Mouse (Mus musculus) myocyte (in vitro differentiated cells): ENCODE results near the gene Abhd12b. TPM values are rescaled to one million over a fixed set of nuclear protein-coding genes. Genes with fewer than 3 reads are reported as not detected.
"Not testable (repeated sequence)": the region's sequence is repeated elsewhere in the genome, so short reads cannot be mapped to it uniquely, and the experiment has no call there.

Experiments
- H3K27me3 ChIP-seq: one replicate; pipeline ENCODE4 v1.6.1; 2011; ENCODE audit not compliant: control insufficient read depth, insufficient read depth, insufficient read length
- H3K36me3 ChIP-seq: one replicate; pipeline ENCODE4 v1.6.1; 2011; ENCODE audit not compliant: control insufficient read depth, insufficient read depth
- H3K4me2 ChIP-seq: one replicate; pipeline ENCODE4 v1.6.1; 2011; ENCODE audit warnings: low read depth, control low read depth
- H3K4me3 ChIP-seq: one replicate; pipeline ENCODE4 v1.5.1; 2011; ENCODE audit warnings: mild to moderate bottlenecking, control low read depth, moderate library complexity
- H3K79me2 ChIP-seq: one replicate; pipeline ENCODE4 v1.6.1; 2011; ENCODE audit not compliant: control insufficient read depth, insufficient read depth
- H3ac ChIP-seq: one replicate; pipeline ENCODE4 v1.6.1; 2011; ENCODE audit not compliant: control insufficient read depth, insufficient read length
- CEBPB ChIP-seq: IDR thresholded peaks from 2 replicates; pipeline ENCODE4 v1.6.1; 2011; ENCODE audit warnings: mild to moderate bottlenecking, moderate library complexity; ENCODE audit not compliant: poor library complexity, insufficient read depth, severe bottlenecking
- E2F4 ChIP-seq: IDR thresholded peaks from one replicate; pipeline ENCODE4 v1.6.1; 2011; ENCODE audit warnings: mild to moderate bottlenecking, control low read depth, moderate library complexity; ENCODE audit not compliant: insufficient read depth
- MAX ChIP-seq: IDR thresholded peaks from one replicate; pipeline ENCODE4 v1.6.1; 2011; ENCODE audit warnings: low read depth, mild to moderate bottlenecking, control low read depth
- MYOD1 ChIP-seq, 3 experiments: IDR thresholded peaks; one replicate each; pipeline ENCODE4 v1.6.1; 2011; ENCODE audit warnings: control low read depth in 2 of 3, low read depth in 2 of 3, mild to moderate bottlenecking in 2 of 3, moderate library complexity in 1 of 3; ENCODE audit not compliant: insufficient read length in 2 of 3, control insufficient read depth in 1 of 3
- MYOG ChIP-seq, 3 experiments: IDR thresholded peaks; one replicate each; pipeline ENCODE4 v1.6.1; 2011; ENCODE audit warnings: control low read depth in 2 of 3, low read depth in 2 of 3, mild to moderate bottlenecking in 2 of 3; ENCODE audit not compliant: insufficient read length in 2 of 3, control insufficient read depth in 1 of 3, insufficient read depth in 1 of 3
- POLR2A ChIP-seq: IDR thresholded peaks from one replicate; pipeline ENCODE4 v1.6.1; 2011; ENCODE audit warnings: low read depth, mild to moderate bottlenecking, control low read depth, moderate library complexity; ENCODE audit not compliant: insufficient read length
- POLR2AphosphoS2 ChIP-seq: IDR thresholded peaks from one replicate; pipeline ENCODE4 v1.6.1; 2011; ENCODE audit warnings: low read depth, control low read depth; ENCODE audit not compliant: insufficient read length
- REST ChIP-seq: IDR thresholded peaks from one replicate; pipeline ENCODE4 v1.6.1; 2011; ENCODE audit warnings: mild to moderate bottlenecking, control low read depth, moderate library complexity; ENCODE audit not compliant: insufficient read depth, insufficient read length
- TCF12 ChIP-seq: IDR thresholded peaks from one replicate; pipeline ENCODE4 v1.6.1; 2011; ENCODE audit warnings: mild to moderate bottlenecking, control low read depth; ENCODE audit not compliant: poor library complexity, insufficient read depth, severe bottlenecking
- TCF3 ChIP-seq: IDR thresholded peaks from one replicate; pipeline ENCODE4 v1.6.1; 2011; ENCODE audit warnings: low read depth, control low read depth; ENCODE audit not compliant: insufficient read length
- USF1 ChIP-seq: IDR thresholded peaks from one replicate; pipeline ENCODE4 v1.6.1; 2011; ENCODE audit warnings: low read depth, mild to moderate bottlenecking, control low read depth, moderate library complexity
- polyA plus RNA-seq: library from polyadenylated mRNA; unstranded; fragments of >200 nt; fragmentation: generic; extraction: Trizol; gene quantifications from one replicate; pipeline ENCODE4 v1.2.1, GENCODE M21; 2012; ENCODE audit warnings: missing spikeins

Gene Abhd12b
- polyA plus RNA-seq, 1 experiment: not detected

DNA sequence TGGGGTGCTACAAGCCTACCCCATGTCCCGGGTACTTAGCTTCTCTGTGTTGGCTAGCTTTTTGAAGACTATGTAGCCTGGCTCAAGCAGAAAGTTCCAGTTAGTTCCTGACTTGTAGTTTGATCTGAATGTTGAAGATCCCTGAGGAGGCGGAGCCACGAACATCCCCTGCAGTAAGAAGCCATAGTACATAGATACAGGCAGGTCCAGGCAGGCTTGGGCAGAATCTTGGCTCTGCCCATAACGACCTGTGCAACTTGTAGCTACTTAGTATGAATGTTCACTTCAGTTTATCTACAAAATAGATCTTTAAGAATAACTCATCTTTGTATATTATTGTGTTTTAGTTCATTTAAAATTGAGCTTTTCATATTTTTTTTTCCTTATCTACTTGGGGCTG, 14.0 kb downstream of the Abhd12b start:
- TF ChIP-seq TCF3 (no peak), POLR2A (no peak), CEBPB (no peak)
- Histone ChIP-seq H3ac (no peak overlapping the region), H3K4me2 (no peak overlapping the region), H3K27me3 (peaks cover 11% of the 10 kb centered on the region), H3K4me3 (no peak overlapping the region), H3K36me3 (no peaks in the 10 kb centered on the region), H3K79me2 (no peaks in the 10 kb centered on the region)

DNA sequence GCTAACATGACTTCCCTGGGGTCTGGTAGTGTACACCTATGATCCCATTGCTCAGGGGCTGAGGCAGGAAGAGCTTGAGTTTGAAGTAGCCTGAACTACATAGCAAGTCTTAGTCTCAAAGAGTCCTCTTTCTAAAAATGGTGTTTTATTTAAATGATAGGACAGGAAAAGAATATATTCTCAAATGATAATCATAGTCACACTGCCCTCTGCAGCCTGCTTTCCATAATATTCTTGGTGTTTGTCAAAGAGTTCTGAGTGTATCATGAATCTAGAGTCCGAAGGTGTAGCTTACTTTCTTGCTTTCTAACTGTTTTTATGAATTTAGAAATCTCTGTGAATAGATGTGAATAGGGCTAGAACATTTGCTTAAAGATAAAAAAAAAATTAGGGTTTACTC, 16.0 kb downstream of the Abhd12b start:
- no peak overlapping the region for H3K4me2 ChIP-seq
- no peak for TF ChIP-seq TCF12
- no peak for TF ChIP-seq TCF3
- no peak for TF ChIP-seq MYOG (IDR thresholded peaks at IDR 0.05; ENCODE audit: control insufficient read depth in 1 of 3, insufficient read depth in 1 of 3, insufficient read length in 2 of 3, low read depth in 2 of 3)
- no peak for TF ChIP-seq E2F4
- no peak for TF ChIP-seq REST
- TF ChIP-seq CEBPB: no peak
- no peak for TF ChIP-seq USF1
- no peak for TF ChIP-seq POLR2A
- no peak for TF ChIP-seq POLR2AphosphoS2
- TF ChIP-seq MAX: no peak

GRCm38 (mm10) chr12:70183507-70183906, 29.6 kb downstream of the Abhd12b start:
- H3K4me3 ChIP-seq, H3K4me2 ChIP-seq, H3K27me3 ChIP-seq, H3ac ChIP-seq, H3K79me2 ChIP-seq, H3K36me3 ChIP-seq: not testable (repeated sequence)

More for the DNA sequence above, 16.0 kb downstream of the Abhd12b start:
- no peak overlapping the region for H3K4me3 ChIP-seq
- H3K27me3 ChIP-seq: peaks cover 11% of the 10 kb centered on the region
- no peak overlapping the region for H3ac ChIP-seq
- no peaks in the 10 kb centered on the region for H3K36me3 ChIP-seq
- no peaks in the 10 kb centered on the region for H3K79me2 ChIP-seq

DNA sequence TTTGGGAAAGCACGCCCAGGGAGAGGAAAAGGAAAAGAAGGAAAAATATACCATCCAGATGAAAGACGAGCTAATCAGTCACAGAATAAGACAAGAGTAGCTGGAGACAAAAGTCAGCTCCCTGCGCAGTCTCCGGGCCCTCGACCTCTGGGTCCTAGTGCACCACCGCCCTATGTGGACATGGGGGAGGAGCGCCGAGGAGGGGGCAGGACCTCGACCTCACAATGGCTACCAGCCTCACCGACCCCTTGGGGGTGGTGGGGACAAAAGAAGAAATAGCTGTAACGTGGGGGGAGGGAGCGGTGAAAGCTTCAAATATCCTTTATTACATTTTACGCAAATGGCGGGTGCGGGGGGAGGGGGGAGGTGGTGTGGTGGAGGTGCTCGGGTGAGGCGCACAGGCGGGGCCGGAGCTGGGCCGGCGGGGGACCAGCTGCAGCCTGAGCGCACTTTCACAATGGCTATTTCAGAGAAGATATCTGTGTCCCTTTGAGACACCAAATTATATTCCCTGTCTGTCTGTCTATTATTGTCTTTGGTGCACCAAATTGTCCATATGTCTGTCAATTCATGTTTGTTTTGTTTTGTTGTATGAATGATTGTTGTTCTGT, 30.3 kb downstream of the Abhd12b start:
- no peak overlapping the region for H3K4me3 ChIP-seq
- peaks cover 6% of the 10 kb centered on the region for H3K27me3 ChIP-seq
- no peaks in the 10 kb centered on the region for H3K36me3 ChIP-seq
- H3ac ChIP-seq: no peak overlapping the region
- H3K79me2 ChIP-seq: no peaks in the 10 kb centered on the region
- TF ChIP-seq E2F4 (no peak), POLR2A (no peak), MYOG (IDR thresholded peaks at IDR 0.05; ENCODE audit: control insufficient read depth in 1 of 3, insufficient read depth in 1 of 3, insufficient read length in 2 of 3, low read depth in 2 of 3) (no peak)
- no peak overlapping the region for H3K4me2 ChIP-seq

- H3K79me2 ChIP-seq: no peaks in the 10 kb centered on the region
- H3ac ChIP-seq: no peak overlapping the region
- H3K4me3 ChIP-seq: no peak overlapping the region
- no peaks in the 10 kb centered on the region for H3K27me3 ChIP-seq
- no peak for TF ChIP-seq TCF12
- TF ChIP-seq CEBPB: no peak
- TF ChIP-seq MYOG (IDR thresholded peaks at IDR 0.05; ENCODE audit: control insufficient read depth in 1 of 3, insufficient read depth in 1 of 3, insufficient read length in 2 of 3, low read depth in 2 of 3): no peak
- no peak for TF ChIP-seq TCF3
- no peak for TF ChIP-seq USF1
- TF ChIP-seq POLR2A: no peak
- H3K4me2 ChIP-seq: no peak overlapping the region
- no peaks in the 10 kb centered on the region for H3K36me3 ChIP-seq
Measured at GRCm38 (mm10) chr12:70192267-70192727, 38.4 kb downstream of the Abhd12b start.

- Histone ChIP-seq H3K4me2 (no peak overlapping the region), H3K4me3 (no peak overlapping the region), H3K27me3 (no peaks in the 10 kb centered on the region), H3K79me2 (no peaks in the 10 kb centered on the region), H3ac (no peak overlapping the region), H3K36me3 (no peaks in the 10 kb centered on the region)
- TF ChIP-seq POLR2AphosphoS2 (no peak), MYOD1 (IDR thresholded peaks at IDR 0.05; ENCODE audit: control insufficient read depth in 1 of 3, insufficient read length in 2 of 3, low read depth in 2 of 3) (no peak), USF1 (no peak)
Measured at GRCm38 (mm10) chr12:70195426-70195825, 41.5 kb downstream of the Abhd12b start.
